Mouse (Mus musculus) NIH3T3 (cell line): Measurements from ENCODE around the gene Rpl32.
A peak's percentile ranks its signal among the peaks of the same experiment; 100 is the strongest.

Experiments
- DNase-seq: peaks from one replicate; pipeline ENCODE4 v3.0.0-alpha.2; 2012; ENCODE audit warnings: low read depth

Rpl32 gene

DNA sequence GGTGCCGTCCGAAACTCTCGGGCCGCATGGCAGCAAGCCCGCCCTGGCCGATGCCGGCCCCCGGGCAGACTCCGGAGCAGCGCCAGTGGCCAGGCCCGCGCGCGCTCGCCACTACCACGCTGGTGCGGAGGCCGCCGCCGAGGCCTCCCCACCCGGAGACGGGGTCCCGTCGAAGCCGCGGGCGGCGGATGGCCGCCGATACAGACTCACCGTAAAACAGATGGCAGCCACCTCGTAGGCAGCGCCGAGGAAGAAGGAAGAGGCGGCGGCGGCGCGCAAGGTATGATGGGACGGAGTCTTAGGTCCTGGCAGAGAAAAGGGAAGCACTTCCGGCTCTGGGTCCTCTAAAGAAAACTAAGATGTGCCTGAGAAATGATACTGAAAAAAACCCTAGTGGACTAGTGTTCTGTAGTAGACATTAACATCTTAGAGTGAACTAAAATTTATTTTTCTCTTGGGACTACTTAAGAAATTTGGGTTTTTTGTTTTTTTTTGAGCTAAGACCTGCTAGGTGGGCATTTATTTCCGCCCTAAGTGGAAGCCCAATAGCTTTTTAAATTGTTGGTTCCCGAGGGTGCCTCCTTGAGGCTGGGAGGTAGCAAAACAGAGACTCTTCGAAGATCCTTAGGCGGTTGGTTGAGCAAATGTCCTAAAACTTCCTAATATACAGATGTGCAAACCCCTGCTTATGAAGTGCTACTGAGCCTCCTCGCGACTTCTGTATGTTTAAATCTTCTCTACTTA, at the start of gene Rpl32:
Gene Rpl32 (minus strand): TSS at position 260 of the 744 bp plus-strand sequence.
- peak; percentile 96 for DNase-seq

- no peak for DNase-seq
These were observed 47.8 kb upstream of the Rpl32 start for GRCm38 (mm10) chr6:115856361-115856745.

DNA sequence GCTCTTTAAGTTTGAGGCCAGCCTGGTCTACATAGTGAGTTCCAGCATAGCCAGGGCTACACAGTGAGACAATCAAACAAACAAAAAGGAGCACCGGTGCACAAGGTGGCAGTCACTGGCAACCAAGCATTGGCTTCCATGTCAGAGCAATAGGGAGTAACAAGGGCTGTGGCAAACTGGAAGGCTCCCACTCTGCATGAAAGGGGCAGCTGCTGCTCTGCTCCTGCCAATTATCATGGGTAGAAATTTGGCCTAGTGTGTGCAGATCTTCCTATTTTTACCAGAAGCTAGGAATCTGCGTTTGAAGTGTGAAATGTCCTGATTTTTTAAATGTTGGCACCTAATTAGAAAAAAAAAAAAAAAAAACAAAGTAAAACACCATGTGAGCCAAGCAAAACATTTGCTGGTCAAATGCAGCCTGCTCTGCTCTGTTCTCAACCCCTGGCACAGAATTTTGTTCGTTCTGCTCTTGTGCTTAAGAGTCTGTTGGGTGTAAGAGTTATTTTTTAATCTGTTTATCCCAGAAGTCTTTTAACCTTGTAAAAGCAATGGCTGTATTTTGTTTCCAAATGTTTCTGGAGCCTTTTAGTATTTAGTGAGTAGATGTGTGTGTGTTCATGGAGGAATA, 47.3 kb upstream of the Rpl32 start:
- no peak for DNase-seq

DNA sequence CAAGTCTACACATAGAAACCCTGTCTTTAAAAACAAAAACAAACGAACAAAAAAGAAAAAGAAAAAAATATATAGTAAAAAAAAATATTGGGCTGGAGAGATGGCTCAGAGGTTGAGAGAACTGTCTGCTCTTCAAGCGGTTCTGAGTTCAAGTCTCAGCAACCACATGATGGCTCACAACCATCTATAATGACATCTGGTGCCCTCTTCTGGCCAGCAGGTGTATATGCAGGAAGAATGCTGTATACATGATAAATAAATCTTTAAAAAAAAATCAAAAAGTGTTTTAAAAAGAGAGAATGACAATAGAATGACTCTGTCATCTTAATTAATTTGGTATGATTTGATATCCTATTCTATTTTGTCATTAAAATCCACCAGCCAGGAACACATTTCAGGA, 45.9 kb upstream of the Rpl32 start:
- peak; percentile 70 for DNase-seq

GRCm38 (mm10) chr6:115853985-115854384, 45.4 kb upstream of the Rpl32 start:
- DNase-seq: peak; percentile 50

DNA sequence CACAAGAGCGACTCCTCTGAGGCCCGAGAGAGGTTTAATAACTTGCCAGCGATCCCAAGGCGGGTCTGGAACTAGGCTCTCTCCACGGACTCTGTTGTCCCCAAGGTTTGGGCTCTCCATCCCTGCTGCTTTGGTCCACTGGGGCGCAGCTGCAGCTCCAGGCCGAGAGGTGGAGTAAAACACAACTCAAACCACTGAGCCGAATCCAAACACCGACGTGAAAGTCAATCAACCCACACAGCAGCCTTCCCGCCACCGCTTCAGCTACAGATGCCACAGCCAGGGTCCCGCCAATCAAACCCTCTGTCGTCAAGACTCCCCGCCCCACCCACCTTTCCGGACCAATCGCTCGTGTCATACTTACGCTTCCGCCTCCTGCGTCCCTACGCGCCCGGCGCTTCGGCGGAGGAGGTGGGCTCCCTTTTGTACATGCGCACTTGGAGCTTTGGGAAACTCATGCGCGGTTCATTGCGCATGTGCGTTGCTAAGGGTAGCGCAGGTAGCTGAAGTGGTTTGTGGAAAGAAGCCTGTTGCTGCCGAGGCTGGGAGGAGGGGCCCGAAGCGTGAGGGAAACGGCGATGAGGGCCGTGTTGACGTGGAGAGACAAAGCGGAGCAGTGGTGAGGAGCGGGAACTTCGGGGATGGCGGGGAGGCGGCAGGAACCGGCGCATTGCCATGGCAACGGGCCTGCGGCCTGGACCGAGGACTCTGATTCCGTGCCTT, 44.7 kb upstream of the Rpl32 start, which contains the start of the genes Mbd4 and Ift122:
Gene Mbd4 (minus strand): TSS at position 281 of the 723 bp plus-strand sequence.
Gene Ift122 (plus strand): TSS at position 380 of the 723 bp plus-strand sequence.
- DNase-seq: peak; percentile 100

GRCm38 (mm10) chr6:115852446-115853090, 44.0 kb upstream of the Rpl32 start:
- DNase-seq: peak; percentile 47

GRCm38 (mm10) chr6:115848598-115849304, 40.2 kb upstream of the Rpl32 start:
- DNase-seq: no peak

DNA sequence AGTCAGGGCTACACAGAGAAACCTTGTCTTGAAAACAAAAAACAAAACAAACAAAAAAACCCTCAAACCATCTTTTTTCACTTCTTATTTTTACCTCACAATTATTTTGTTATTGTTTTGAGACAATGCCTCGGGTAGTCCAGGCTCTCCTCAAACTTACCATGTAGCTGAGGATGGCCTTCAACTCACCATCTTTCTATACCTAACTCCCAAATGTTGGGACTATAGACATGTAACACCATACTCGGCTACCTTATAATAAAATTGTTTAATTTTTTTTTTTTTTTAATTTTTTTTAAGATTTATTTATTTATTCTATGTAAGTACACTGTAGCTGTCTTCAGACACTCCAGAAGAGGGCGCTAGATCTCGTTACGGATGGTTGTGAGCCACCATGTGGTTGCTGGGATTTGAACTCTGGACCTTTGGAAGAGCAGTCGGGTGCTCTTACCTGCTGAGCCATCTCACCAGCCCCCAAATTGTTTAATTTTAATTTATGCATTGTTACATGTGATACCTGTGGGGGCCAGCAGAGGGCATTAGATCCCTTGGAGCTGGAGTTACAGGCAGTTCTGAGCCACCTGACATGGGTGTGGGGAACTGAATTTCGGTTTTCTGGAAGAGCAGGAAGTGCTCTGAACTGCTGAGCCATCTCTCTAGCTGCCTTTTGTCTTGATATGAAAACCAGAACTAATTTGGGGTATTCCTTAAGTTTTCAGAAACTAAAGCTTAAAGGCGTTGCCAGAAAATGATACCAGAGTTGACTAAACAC, 38.3 kb upstream of the Rpl32 start:
- DNase-seq: peak; percentile 86

DNA sequence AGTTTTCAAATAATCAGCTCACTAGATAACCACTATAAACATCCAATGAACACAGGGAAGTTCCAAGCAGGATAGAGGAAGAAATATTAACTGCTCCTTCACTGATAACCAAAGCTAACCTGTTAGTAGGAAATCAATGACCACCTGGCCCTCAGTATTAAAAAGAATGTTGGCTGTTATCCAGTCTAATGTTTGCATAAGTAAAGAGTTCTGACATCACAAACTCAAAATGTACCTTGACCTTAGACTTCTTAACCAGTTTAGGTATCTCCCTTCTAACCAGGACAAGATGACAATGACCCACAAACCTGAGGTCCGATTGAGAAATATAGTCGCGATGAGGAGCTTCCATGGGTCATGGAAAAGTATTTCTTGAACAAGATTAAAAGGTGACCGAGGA, 36.5 kb upstream of the Rpl32 start:
- no peak for DNase-seq

- DNase-seq: no peak
These were observed 30.2 kb upstream of the Rpl32 start for GRCm38 (mm10) chr6:115838745-115839144.

DNA sequence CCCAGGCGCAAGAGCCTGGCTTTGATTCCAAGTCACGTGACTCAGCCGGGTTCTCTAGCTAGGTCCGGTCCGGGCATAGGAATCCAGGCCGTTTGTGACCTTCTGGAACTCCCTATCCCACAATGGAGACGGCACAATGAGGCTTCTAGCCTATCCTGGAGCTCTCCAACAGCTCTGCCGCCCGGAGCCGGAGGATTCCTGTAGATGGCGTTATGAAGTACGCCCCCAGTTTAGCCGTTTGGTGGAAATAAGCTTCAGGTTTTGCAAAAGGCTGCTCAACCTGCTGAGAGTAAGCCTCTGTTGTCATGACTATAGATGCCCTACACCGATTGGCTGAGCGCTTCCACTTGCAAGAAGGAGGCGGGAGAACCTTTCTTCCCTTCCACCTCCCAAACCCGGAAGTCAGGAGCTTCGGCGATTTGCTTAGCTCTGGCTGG, 29.6 kb upstream of the Rpl32 start, which contains the start of gene Efcab12:
Gene Efcab12 (minus strand): TSS at position 252 of the 437 bp plus-strand sequence.
- no peak for DNase-seq

GRCm38 (mm10) chr6:115833861-115834260, 25.3 kb upstream of the Rpl32 start:
- DNase-seq: no peak

DNA sequence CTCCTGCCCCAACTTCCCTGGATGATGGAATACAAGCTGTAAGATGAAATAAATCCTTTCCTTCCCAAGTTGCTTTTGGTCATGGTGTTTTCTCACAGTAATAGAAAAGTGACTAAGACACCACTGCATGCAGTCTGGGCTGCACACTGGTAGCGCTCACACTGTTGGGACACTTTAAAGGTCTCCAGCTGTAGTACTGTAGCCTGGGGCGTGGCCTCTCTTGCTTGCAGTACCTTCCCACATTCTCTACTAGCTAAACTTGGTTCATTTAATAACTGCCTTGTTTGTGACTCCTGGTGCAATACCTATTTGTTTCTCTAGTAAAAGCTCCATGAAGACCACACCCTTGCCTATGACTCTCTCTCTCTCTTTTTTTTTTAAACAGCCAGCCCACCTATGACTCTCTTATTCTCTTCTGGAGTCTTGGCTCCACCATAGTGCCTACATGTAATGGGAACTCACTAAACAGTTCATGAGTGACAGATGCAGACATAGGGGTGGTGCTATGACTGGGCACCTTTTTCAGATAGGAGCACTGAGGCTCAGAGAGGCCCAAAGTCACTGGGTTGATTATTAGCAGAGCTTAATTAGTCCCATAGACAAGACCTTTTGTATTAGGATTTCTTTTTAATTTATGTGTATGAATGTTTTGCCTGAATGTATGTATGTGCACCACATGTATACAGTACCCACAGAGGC, 23.8 kb upstream of the Rpl32 start:
- DNase-seq: peak; percentile 29

DNA sequence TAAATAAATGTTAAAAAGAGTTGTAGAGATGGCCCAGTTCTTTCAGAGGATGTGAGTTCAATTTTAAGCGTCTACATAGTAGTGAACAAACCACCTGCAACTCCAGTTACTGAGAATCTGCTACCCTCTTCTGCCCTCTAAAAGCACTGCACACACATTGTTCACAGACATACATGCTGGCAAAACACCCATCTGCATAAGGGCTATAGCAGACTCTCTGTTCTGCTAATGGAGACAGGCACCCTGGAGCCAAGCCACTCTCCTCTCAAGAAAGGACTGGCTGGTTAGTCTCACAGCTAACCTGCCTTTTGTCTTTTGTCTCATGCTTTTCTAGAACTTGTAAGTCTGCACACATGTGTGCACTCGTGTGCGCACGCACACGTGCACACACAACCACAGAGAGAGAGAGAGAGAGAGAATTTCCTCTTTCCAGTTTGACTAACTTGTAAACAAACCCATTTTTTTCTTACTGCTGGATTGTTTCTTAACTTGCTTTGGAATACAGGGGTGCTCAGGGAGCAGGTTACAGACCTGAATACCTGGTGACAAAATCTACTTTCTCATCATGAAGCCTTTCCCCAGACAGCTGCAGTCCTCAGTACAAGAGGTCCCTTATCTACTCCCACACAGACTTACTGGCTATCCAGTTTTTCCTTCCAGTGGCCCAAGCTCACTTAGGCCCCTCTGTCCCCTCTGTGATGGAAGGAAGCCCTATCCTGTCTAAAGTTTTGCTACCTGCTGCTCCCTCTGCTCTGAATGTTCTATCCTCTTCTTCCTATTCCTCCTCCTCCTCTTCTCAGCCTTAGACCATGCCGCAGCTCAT, 22.4 kb upstream of the Rpl32 start:
- DNase-seq: no peak

DNA sequence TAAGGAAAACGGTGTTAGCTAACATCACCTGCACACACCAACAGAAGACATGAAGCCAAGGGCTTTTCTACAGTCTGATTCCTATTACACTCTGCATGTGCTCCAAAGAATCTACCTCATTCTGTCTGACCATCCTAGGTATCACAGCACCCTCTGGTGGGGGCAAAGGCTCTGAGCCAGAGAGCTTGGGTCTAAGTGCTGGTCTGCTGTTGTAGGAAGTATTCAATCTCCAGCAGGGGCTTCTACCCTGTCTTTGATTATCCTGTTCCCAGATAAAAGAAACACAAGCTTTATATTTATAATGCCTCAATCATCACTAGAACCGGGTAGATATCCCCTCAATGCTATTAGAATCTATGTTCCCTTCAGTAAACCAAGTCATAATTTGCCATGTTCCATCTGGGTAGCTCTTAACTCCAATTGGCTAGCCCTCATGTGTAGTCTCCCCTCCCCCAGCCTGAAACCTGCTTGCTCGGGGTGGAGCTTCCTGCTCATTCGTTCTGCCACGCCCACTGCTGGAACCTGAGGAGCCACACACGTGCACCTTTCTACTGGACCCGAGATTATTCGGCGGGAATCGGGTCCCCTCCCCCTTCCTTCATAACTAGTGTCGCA, 15.4 kb upstream of the Rpl32 start:
- DNase-seq: peak; percentile 67

GRCm38 (mm10) chr6:115821216-115821993, 12.9 kb upstream of the Rpl32 start:
- no peak for DNase-seq

DNA sequence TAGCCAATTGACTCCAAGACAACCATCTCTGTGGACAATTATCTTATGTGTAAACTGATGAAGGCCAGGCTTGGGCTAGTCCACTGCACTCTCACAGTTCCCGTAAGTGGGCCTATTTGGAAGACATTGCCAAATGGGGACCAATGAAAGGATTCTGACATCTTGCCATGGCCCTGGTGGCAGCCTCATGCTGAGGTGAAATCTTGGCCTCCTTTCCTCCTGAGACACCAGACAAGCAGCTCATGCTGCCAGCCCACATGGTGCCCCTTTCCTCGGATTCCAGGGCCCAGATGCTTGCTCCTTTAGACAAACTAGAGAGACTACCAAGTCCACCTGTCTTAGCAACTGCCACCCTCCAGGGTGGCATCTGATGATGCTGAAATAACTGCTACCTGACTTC, 9.6 kb upstream of the Rpl32 start:
- DNase-seq: no peak
